Mouse (Mus musculus): Measurements from ENCODE around the gene Cdca4. TPM values are rescaled to one million over a fixed set of nuclear protein-coding genes. Genes with fewer than 3 reads are reported as not detected.

Gene Cdca4
- total RNA-seq, 1 experiment: 78.2 TPM

GRCm38 (mm10) chr12:112871272-112871671 lies 42.0 kb upstream of the Cdca4 start:
- in situ Hi-C loops (cut with MboI; ENCODE audit: low sequenced_read_pairs in 2 of 2, unreplicated experiment in 2 of 2): no loop called here

GRCm38 (mm10) chr12:112870775-112871174 lies 41.6 kb upstream of the Cdca4 start:
- no peak for TF ChIP-seq HCFC1 (IDR thresholded peaks at IDR 0.05; ENCODE audit: borderline replicate concordance, insufficient read depth, low read length)
- no peak for TF ChIP-seq CHD2 (IDR thresholded peaks at IDR 0.05; ENCODE audit: low read depth, low read length)
- TF ChIP-seq ZC3H11A (IDR thresholded peaks at IDR 0.05; ENCODE audit: borderline replicate concordance, low read depth, low read length): no peak
- no peak for TF ChIP-seq ZNF384 (IDR thresholded peaks at IDR 0.05; ENCODE audit: low read depth, low read length)
- TF ChIP-seq MAFK (IDR thresholded peaks at IDR 0.05; ENCODE audit: insufficient read depth, low read depth, low read length): no peak
- no peaks in the 10 kb centered on the region for H3K9me3 ChIP-seq (ENCODE audit: control insufficient read depth, insufficient read depth, low read depth, low read length)
- H3K9ac ChIP-seq (ENCODE audit: insufficient read depth, low read depth, low read length, poor library complexity, severe bottlenecking): no peak overlapping the region
- H3K27ac ChIP-seq (ENCODE audit: insufficient read depth, low read depth, low read length, poor library complexity, severe bottlenecking): no peak overlapping the region
- H3K36me3 ChIP-seq (ENCODE audit: control insufficient read depth, insufficient read depth, low read length, poor library complexity, severe bottlenecking): no peaks in the 10 kb centered on the region
- no peak for DNase-seq (ENCODE audit: low read depth, low spot score)
- peak overlapping the region in 1 of 2 experiments; percentile 32; a peak in 2 of 4 replicates for H3K4me3 ChIP-seq (ENCODE audit: insufficient read depth in 1 of 2, low read depth in 1 of 2, low read length in 2 of 2, poor library complexity in 1 of 2, severe bottlenecking in 1 of 2)
- in situ Hi-C loops (cut with MboI; ENCODE audit: low sequenced_read_pairs in 2 of 2, unreplicated experiment in 2 of 2): no loop called here
- H3K4me1 ChIP-seq (ENCODE audit: control insufficient read depth in 2 of 2, insufficient read depth in 2 of 2, low read length in 2 of 2, poor library complexity in 1 of 2): peaks cover 1 to 13% of the 10 kb centered on the region in 2 experiments; a peak in 1 of 4 replicates

More at GRCm38 (mm10) chr12:112871272-112871671, 42.0 kb upstream of the Cdca4 start:
- no peaks in the 10 kb centered on the region for H3K9me3 ChIP-seq (ENCODE audit: control insufficient read depth, insufficient read depth, low read depth, low read length)
- no peak for DNase-seq (ENCODE audit: low read depth, low spot score)
- no peaks in the 10 kb centered on the region for H3K36me3 ChIP-seq (ENCODE audit: control insufficient read depth, insufficient read depth, low read length, poor library complexity, severe bottlenecking)
- no peak overlapping the region for H3K27ac ChIP-seq (ENCODE audit: insufficient read depth, low read depth, low read length, poor library complexity, severe bottlenecking)
- H3K4me1 ChIP-seq (ENCODE audit: control insufficient read depth in 2 of 2, insufficient read depth in 2 of 2, low read length in 2 of 2, poor library complexity in 1 of 2): peaks cover 1 to 17% of the 10 kb centered on the region in 2 experiments; a peak in 1 of 4 replicates
- H3K9ac ChIP-seq (ENCODE audit: insufficient read depth, low read depth, low read length, poor library complexity, severe bottlenecking): no peak overlapping the region
- TF ChIP-seq MAFK (IDR thresholded peaks at IDR 0.05; ENCODE audit: insufficient read depth, low read depth, low read length): no peak
- peak; percentile 74 for TF ChIP-seq ZNF384 (IDR thresholded peaks at IDR 0.05; ENCODE audit: low read depth, low read length)
- no peak overlapping the region for H3K4me3 ChIP-seq (ENCODE audit: insufficient read depth in 1 of 2, low read depth in 1 of 2, low read length in 2 of 2, poor library complexity in 1 of 2, severe bottlenecking in 1 of 2)

GRCm38 (mm10) chr12:112869783-112870204 lies 40.6 kb upstream of the Cdca4 start:
- DNase-seq (ENCODE audit: low read depth, low spot score): no peak
- in situ Hi-C loops (cut with MboI; ENCODE audit: low sequenced_read_pairs in 2 of 2, unreplicated experiment in 2 of 2): no loop called here
- Histone ChIP-seq H3K36me3 (ENCODE audit: control insufficient read depth, insufficient read depth, low read length, poor library complexity, severe bottlenecking) (no peaks in the 10 kb centered on the region), H3K27ac (ENCODE audit: insufficient read depth, low read depth, low read length, poor library complexity, severe bottlenecking) (no peak overlapping the region), H3K4me3 (ENCODE audit: insufficient read depth in 1 of 2, low read depth in 1 of 2, low read length in 2 of 2, poor library complexity in 1 of 2, severe bottlenecking in 1 of 2) (no peak overlapping the region), H3K9ac (ENCODE audit: insufficient read depth, low read depth, low read length, poor library complexity, severe bottlenecking) (no peak overlapping the region), H3K4me1 (ENCODE audit: control insufficient read depth in 2 of 2, insufficient read depth in 2 of 2, low read length in 2 of 2, poor library complexity in 1 of 2) (peaks cover 1 to 11% of the 10 kb centered on the region in 2 experiments; a peak in 1 of 4 replicates), H3K9me3 (ENCODE audit: control insufficient read depth, insufficient read depth, low read depth, low read length) (no peaks in the 10 kb centered on the region)
- no peak for TF ChIP-seq MAFK (IDR thresholded peaks at IDR 0.05; ENCODE audit: insufficient read depth, low read depth, low read length)
- TF ChIP-seq ZNF384 (IDR thresholded peaks at IDR 0.05; ENCODE audit: low read depth, low read length): no peak
- TF ChIP-seq HCFC1 (IDR thresholded peaks at IDR 0.05; ENCODE audit: borderline replicate concordance, insufficient read depth, low read length): no peak
- no peak for TF ChIP-seq CHD2 (IDR thresholded peaks at IDR 0.05; ENCODE audit: low read depth, low read length)
- no peak for TF ChIP-seq ZC3H11A (IDR thresholded peaks at IDR 0.05; ENCODE audit: borderline replicate concordance, low read depth, low read length)

- Histone ChIP-seq H3K4me3 (ENCODE audit: insufficient read depth in 1 of 2, low read depth in 1 of 2, low read length in 2 of 2, poor library complexity in 1 of 2, severe bottlenecking in 1 of 2) (no peak within 1 kb of the TSS), H3K9me3 (ENCODE audit: control insufficient read depth, insufficient read depth, low read depth, low read length) (no peaks in the 10 kb centered on the region), H3K9ac (ENCODE audit: insufficient read depth, low read depth, low read length, poor library complexity, severe bottlenecking) (no peak within 1 kb of the TSS), H3K36me3 (ENCODE audit: control insufficient read depth, insufficient read depth, low read length, poor library complexity, severe bottlenecking) (no peaks in the 10 kb centered on the region), H3K4me1 (ENCODE audit: control insufficient read depth in 2 of 2, insufficient read depth in 2 of 2, low read length in 2 of 2, poor library complexity in 1 of 2) (peaks cover 0 to 11% of the 10 kb centered on the region in 2 experiments; a peak in 1 of 4 replicates), H3K27ac (ENCODE audit: insufficient read depth, low read depth, low read length, poor library complexity, severe bottlenecking) (no peak within 1 kb of the TSS)
- DNase-seq (ENCODE audit: low read depth, low spot score): no peak
- TF ChIP-seq HCFC1 (IDR thresholded peaks at IDR 0.05; ENCODE audit: borderline replicate concordance, insufficient read depth, low read length): no peak
- no peak for TF ChIP-seq ZNF384 (IDR thresholded peaks at IDR 0.05; ENCODE audit: low read depth, low read length)
- no peak for TF ChIP-seq CHD2 (IDR thresholded peaks at IDR 0.05; ENCODE audit: low read depth, low read length)
- TF ChIP-seq MAFK (IDR thresholded peaks at IDR 0.05; ENCODE audit: insufficient read depth, low read depth, low read length): no peak
- no peak for TF ChIP-seq ZC3H11A (IDR thresholded peaks at IDR 0.05; ENCODE audit: borderline replicate concordance, low read depth, low read length)
- in situ Hi-C loops (cut with MboI; ENCODE audit: low sequenced_read_pairs in 2 of 2, unreplicated experiment in 2 of 2): no loop called here
These were observed 39.2 kb upstream of the Cdca4 start, which contains the start of gene Gpr132 for GRCm38 (mm10) chr12:112868178-112869087. Gpr132 (minus strand) TSS chr12:112868228.
